Mouse (Mus musculus): ENCODE data around the gene Cox19. TPM values are rescaled to one million over a fixed set of nuclear protein-coding genes. Genes with fewer than 3 reads are reported as not detected.
"Not testable (repeated sequence)": the region's sequence is repeated elsewhere in the genome, so short reads cannot be mapped to it uniquely, and the experiment has no call there.

The Cox19 gene
- polyA plus RNA-seq, 1 experiment from 2014 or later, result 108 TPM

DNA sequence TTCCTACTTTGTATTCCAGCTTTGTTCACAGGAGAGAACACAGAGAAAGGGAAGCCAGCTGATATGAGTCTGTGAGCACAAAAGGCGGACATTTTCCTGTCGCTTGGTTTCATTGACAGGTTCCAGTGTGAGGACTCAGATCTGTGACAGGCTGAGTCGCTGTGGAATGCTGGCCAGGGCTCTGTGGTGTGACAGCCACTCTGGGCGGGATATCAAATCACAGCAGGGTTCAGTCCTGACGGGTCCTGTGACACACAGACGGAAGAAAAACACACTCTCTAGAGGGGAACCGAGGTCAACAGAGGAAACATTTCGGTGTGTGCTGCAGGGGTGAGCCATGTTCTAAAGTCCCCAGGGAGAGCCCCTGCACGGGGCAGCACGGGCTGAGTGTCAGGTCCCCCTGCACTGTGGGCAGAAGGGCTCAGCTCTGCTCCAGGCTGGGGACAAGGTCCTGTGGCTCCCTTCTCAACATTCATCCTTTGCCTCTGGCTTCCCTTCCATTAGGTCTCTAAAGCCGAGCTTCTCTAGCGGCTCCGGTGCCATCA is 13.3 kb downstream of the Cox19 start:
- peaks cover 6% of the 10 kb centered on the region; the same call in 1 of the 2 replicates for H3K4me1 ChIP-seq
- no peak overlapping the region for H3K9ac ChIP-seq
- H3K4me3 ChIP-seq, result no peak overlapping the region
- peaks cover 80% of the 10 kb centered on the region for H3K36me3 ChIP-seq
- H3K27ac ChIP-seq, result no peak overlapping the region
- no peaks in the 10 kb centered on the region for H3K27me3 ChIP-seq
- 75% methylated on average over 13 of the region's 13 CpGs for WGBS
- no peak overlapping the region for H3K4me2 ChIP-seq
- no peaks in the 10 kb centered on the region for H3K9me3 ChIP-seq
- no peak for ATAC-seq (ENCODE audit: insufficient number of reproducible peaks, insufficient read depth, low FRiP score, low TSS enrichment, low read depth)

DNA sequence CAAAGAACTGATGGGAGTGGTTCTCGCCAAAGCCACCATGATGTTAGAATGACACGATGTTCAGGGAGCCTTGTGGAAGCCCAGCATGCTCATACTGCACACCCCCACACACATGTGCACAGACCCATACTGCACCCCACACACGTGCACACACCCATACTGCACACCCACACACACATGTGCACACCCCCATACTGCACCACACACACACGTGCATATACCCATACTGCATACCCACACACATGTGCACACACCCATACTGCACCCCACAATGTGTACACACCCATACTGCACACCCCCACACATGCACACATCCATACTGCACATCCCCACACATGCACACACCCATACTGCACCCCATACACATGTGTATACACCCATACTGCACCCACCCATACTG is 15.6 kb downstream of the Cox19 start:
- no peaks in the 10 kb centered on the region for H3K27me3 ChIP-seq
- H3K9ac ChIP-seq, result no peak overlapping the region
- 0 out of 2 replicates have a peak, but pooled peaks cover 6% of the 10 kb centered on the region for H3K4me1 ChIP-seq
- H3K4me3 ChIP-seq, result no peak overlapping the region
- peaks cover 60% of the 10 kb centered on the region for H3K36me3 ChIP-seq
- 0 out of 2 replicates have a peak, but pooled peaks have one; percentile 26 for ATAC-seq (ENCODE audit: insufficient number of reproducible peaks, insufficient read depth, low FRiP score, low TSS enrichment, low read depth)
- no peak overlapping the region for H3K4me2 ChIP-seq
- WGBS, result 89% methylated on average over 4 of the region's 4 CpGs
- H3K9me3 ChIP-seq, result no peaks in the 10 kb centered on the region
- H3K27ac ChIP-seq, result no peak overlapping the region

DNA sequence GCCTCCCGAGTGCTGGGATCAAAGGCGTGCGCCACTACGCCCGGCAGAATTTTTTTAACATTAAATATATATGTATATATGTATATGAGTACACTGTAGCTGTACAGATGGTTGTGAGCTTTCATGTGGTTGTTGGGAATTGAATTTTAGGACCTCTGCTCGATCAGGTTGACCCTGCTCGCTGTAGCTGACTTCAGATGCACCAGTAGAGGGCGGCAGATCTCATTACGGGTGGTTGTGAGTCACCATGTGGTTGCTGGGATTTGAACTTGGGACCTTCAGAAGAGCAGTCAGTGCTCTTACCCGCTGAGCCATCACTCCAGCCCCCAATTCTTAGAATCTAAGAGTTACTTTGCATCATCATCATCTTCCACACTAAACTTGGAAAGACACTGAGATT is 16.8 kb downstream of the Cox19 start:
- H3K4me1 ChIP-seq; H3K9ac ChIP-seq; H3K27ac ChIP-seq; ATAC-seq (ENCODE audit: insufficient number of reproducible peaks, insufficient read depth, low FRiP score, low TSS enrichment, low read depth); H3K27me3 ChIP-seq; H3K4me3 ChIP-seq; H3K9me3 ChIP-seq; H3K4me2 ChIP-seq: not testable (repeated sequence)
- 85% methylated on average over 10 of the region's 10 CpGs for WGBS
- peaks cover 47% of the 10 kb centered on the region for H3K36me3 ChIP-seq

DNA sequence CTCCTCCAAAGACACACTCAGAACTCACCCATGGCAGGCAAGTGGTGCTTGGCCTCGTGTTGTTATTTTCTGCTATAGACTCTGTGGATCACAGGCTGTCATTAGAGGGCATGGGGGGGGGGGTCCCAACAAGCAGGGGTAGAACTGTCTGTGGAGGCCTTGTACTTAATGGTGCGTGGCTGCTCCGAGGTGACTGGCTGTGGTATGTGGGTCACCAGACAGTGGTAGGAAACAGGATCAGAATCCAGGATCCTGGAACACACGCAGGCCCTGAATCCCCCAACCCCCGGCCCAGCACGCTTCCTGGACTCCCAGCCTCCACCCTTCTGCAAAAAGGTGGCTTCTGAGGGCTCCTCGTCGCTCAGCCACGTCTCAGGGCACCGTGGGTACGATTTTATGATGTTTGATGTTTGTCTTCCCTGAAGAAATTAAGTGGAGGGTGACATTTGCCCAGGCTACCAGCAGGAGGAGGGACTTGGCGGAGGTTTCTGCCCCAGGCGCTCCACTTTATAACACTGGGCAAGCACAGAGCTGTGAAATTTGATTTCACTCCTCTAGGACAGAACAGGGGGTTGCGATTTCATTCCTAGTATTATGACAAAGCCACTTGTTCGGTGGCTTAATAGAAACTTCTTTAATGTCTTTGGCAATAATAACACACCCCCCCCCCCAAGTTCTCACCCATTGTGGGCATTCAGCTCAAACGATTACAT is 17.8 kb downstream of the Cox19 start:
- ATAC-seq (ENCODE audit: insufficient number of reproducible peaks, insufficient read depth, low FRiP score, low TSS enrichment, low read depth), result no peak
- 0 out of 2 replicates have a peak, but pooled peaks cover 6% of the 10 kb centered on the region for H3K4me1 ChIP-seq
- H3K4me3 ChIP-seq, result no peak overlapping the region
- no peak overlapping the region for H3K9ac ChIP-seq
- H3K36me3 ChIP-seq, result peaks cover 38% of the 10 kb centered on the region
- peak overlapping the region; percentile 1; the same call in 1 of the 2 replicates for H3K27ac ChIP-seq
- H3K9me3 ChIP-seq, result no peaks in the 10 kb centered on the region
- no peaks in the 10 kb centered on the region for H3K27me3 ChIP-seq
- H3K4me2 ChIP-seq, result no peak overlapping the region
- 70% methylated on average over 16 of the region's 16 CpGs for WGBS

DNA sequence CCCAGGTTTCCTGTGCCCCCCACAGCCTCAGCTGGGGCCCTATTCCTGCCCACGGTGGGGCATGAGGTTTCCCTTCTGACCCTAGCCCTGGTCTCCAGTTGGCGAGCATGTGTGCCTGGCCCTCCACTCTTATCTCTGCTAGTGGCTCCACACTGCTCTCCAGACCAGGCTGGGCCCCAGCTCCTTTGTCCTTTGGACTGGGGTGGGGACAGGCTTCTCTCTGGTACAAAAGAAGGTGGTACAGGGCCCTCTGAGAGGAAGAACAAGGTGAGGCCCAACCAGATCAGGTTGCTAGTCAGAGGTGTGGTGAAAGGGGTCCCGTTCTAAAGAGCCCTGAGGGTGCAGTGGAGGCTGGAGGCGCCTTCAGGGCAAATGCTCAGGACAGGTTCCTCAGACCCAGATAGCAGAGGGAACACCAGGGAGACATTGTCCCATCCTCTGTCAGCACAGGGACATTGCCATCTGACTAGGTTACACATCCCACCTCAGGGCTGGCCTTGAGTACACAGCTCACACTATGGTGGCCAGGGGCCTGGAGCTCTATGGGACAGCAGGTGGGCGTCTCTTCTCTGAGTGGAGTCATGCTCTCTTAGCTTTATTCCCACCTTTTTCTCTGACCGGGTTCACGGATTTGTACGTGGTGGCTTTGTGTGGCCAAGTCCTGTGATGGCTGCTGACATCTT is 18.5 kb downstream of the Cox19 start:
- Histone ChIP-seq H3K9me3 (no peaks in the 10 kb centered on the region), H3K4me3 (no peak overlapping the region), H3K36me3 (peaks cover 31% of the 10 kb centered on the region), H3K27me3 (no peaks in the 10 kb centered on the region), H3K9ac (no peak overlapping the region), H3K4me2 (no peak overlapping the region), H3K4me1 (0 out of 2 replicates have a peak, but pooled peaks cover 6% of the 10 kb centered on the region), H3K27ac (0 out of 2 replicates have a peak overlapping the region, but pooled peaks have one; percentile 1)
- 82% methylated on average over 8 of the region's 8 CpGs for whole genome bisulfite sequencing
- ATAC-seq (ENCODE audit: insufficient number of reproducible peaks, insufficient read depth, low FRiP score, low TSS enrichment, low read depth), result no peak

DNA sequence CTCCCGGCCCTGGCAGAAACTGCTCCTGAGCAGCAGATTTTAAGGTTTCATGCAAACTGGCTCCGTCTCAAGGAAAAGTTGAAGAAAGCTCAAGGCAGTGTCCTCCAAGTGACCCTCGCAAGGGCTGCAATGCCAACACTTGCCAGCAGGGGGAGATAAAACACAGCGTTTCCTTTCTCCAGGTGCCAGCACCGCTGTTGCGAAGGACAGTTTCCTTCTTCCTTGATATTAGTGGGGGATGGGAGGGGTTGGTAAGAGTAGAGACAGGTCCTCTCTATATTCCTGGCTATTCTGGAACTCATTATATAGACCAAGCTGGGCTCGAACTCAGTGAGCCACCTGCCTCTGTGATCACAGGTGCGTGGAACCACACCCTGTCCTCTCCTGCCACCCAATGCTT is 19.5 kb downstream of the Cox19 start:
- Histone ChIP-seq H3K4me2 (no peak overlapping the region), H3K27me3 (peaks cover 6% of the 10 kb centered on the region), H3K9ac (no peak overlapping the region), H3K36me3 (peaks cover 21% of the 10 kb centered on the region), H3K27ac (no peak overlapping the region), H3K4me1 (0 out of 2 replicates have a peak, but pooled peaks cover 6% of the 10 kb centered on the region), H3K9me3 (no peaks in the 10 kb centered on the region), H3K4me3 (no peak overlapping the region)
- WGBS, result 19% methylated on average over 8 of the region's 8 CpGs
- no peak for ATAC-seq (ENCODE audit: insufficient number of reproducible peaks, insufficient read depth, low FRiP score, low TSS enrichment, low read depth)

DNA sequence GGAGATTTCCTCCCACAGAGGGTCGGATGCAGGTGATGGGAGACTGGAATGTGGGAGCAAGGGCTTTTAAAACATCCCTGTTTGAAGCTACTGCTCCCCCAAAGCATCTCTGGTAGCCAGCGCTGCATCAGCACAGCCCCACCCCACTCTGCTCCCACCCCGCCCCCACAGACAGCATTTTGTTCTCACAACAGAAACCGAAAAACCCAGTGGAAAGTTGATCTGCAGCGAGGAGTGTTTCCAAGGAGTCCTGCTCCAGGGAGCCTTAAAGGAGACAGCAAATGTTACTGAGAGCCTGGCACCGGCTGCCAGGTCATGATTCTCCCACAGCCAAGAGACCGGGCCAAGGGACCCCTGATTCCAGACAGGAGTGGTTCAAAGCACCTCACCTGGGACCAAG is 20.5 kb downstream of the Cox19 start:
- ATAC-seq (ENCODE audit: insufficient number of reproducible peaks, insufficient read depth, low FRiP score, low TSS enrichment, low read depth), result no peak
- Histone ChIP-seq H3K9me3 (no peaks in the 10 kb centered on the region), H3K27ac (no peak overlapping the region), H3K4me2 (no peak overlapping the region), H3K27me3 (peaks cover 16% of the 10 kb centered on the region), H3K4me3 (no peak overlapping the region), H3K36me3 (peaks cover 11% of the 10 kb centered on the region), H3K9ac (no peak overlapping the region), H3K4me1 (0 out of 2 replicates have a peak, but pooled peaks cover 6% of the 10 kb centered on the region)
- 58% methylated on average over 7 of the region's 7 CpGs for WGBS

DNA sequence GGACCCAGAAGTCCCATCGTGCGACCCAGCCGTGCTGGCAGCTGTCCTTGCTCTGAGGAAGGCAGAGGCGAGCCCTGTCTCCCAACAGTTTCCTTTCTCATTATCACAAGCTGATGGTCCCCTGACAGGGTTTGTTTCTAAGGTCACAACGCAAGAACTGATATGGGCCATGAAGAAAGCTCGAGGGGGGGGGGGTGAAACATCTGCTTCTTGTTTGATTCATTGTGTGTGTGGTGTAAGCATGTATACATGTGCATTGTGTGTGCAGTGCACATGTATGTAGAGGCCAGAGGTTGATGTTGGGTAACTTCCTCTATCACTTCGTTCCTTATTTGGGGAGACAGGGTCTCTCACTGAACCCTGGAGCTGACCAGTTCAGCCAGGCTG is 23.6 kb downstream of the Cox19 start:
- H3K27ac ChIP-seq, result no peak overlapping the region
- no peak overlapping the region for H3K4me2 ChIP-seq
- no peaks in the 10 kb centered on the region for H3K36me3 ChIP-seq
- H3K4me3 ChIP-seq, result no peak overlapping the region
- WGBS, result 69% methylated on average over 7 of the region's 7 CpGs
- peaks cover 47% of the 10 kb centered on the region for H3K27me3 ChIP-seq
- H3K4me1 ChIP-seq, result peaks cover 10% of the 10 kb centered on the region; the same call in 1 of the 2 replicates
- no peak overlapping the region for H3K9ac ChIP-seq
- ATAC-seq (ENCODE audit: insufficient number of reproducible peaks, insufficient read depth, low FRiP score, low TSS enrichment, low read depth), result no peak
- H3K9me3 ChIP-seq, result no peaks in the 10 kb centered on the region

DNA sequence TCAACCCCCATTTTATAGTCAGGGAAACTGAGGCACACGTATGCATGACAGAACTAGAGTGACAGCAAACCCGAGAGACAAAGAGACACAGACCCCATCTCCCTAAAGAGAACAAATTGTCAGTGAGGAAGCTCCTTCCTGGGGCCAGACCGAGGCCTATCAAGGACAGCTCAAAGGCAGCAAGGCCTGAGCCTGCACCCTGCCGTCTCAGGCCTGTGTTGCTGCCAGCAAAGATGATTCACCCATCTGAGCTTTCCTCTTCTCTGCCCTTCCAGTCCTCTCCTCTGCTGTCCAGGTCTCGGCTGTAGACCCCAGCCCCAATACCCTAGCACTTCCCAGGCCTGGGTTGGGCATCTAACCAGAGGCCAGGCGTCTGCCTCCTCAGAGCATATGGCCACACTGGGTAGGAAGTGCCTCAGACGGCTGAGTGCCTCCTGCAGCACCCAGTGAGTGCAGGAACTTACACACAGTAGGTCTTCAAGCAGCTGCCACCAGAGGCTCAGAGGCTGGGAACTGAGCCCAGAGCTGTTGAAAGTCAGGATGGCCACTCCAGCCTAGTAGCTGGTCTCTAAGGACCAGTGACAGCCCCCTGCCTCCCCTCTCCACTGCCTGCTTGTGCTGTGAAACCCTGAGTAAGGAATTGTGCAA is 24.1 kb downstream of the Cox19 start:
- ATAC-seq (ENCODE audit: insufficient number of reproducible peaks, insufficient read depth, low FRiP score, low TSS enrichment, low read depth), result no peak
- Histone ChIP-seq H3K9me3 (no peaks in the 10 kb centered on the region), H3K27ac (no peak overlapping the region), H3K4me1 (peaks cover 10% of the 10 kb centered on the region; the same call in 1 of the 2 replicates), H3K36me3 (no peaks in the 10 kb centered on the region), H3K9ac (0 out of 2 replicates have a peak overlapping the region, but pooled peaks have one; percentile 21), H3K27me3 (peaks cover 52% of the 10 kb centered on the region), H3K4me3 (no peak overlapping the region), H3K4me2 (no peak overlapping the region)
- 70% methylated on average over 7 of the region's 7 CpGs for WGBS

DNA sequence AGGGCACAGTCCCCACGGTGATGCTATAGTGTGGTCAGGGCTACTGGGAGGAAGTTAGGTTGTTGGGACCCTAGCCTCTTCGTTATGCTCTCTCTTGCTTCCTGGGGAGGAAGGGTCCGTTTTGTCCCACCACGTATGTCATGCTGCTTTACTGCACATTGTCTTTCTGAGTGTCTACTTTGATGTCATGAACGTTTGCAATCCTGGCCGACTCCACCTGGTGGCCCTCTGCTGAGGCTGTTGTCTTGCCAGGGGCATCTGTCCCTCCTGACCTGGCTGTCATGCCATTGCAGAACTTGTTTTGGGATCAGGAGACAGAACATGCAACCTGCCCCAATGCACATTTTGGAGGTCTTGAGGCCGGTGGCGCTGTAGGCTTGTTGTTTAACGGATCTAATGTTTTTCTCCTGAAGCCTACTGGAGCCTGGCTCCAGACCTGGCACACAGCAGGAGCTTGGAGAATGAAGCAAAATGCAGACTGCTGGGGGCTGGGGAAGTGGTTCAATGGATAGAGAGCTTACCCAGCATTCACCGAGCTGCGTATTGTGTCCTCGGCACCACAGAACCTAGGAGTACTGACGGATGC is 25.0 kb downstream of the Cox19 start:
- Histone ChIP-seq H3K27ac (no peak overlapping the region), H3K36me3 (no peaks in the 10 kb centered on the region), H3K9ac (no peak overlapping the region), H3K4me3 (no peak overlapping the region), H3K4me1 (peaks cover 10% of the 10 kb centered on the region; the same call in 1 of the 2 replicates), H3K9me3 (no peaks in the 10 kb centered on the region), H3K27me3 (peaks cover 52% of the 10 kb centered on the region), H3K4me2 (no peak overlapping the region)
- no peak for ATAC-seq (ENCODE audit: insufficient number of reproducible peaks, insufficient read depth, low FRiP score, low TSS enrichment, low read depth)
- 68% methylated on average over 13 of the region's 13 CpGs for WGBS

DNA sequence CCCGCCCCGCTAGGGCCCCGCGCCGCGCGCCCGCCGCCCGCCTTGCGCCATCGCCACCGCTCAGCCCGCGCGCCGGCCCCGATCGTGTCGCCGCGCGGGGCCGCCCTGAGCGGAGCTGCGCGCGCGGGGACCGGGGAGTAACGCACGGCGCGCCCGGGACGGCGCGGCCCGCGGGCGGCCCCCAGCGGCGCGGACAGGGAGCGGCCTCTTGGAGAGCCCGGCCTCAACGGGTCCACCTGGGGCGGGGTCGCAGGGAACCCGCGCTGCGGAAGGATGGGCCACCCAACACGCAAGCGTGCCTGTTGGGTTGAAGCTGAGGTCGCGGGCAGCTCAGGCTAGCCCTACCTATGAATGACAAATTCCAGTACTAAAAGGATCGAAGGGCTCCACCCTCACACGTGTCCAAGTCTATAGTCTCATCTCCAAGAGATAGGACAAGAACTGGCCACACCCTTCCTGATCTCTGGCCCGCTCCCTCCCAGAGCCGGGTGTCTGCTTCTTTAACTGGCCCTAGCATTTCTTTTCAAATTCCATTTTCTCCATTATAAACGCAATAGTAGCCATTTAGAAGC is 25.7 kb downstream of the Cox19 start, which contains the start of gene Adap1:
Adap1 (minus strand) TSS at position 228 of the 572 bp plus-strand sequence.
- no peak; the same call in 1 of the 2 replicates for ATAC-seq (ENCODE audit: insufficient number of reproducible peaks, insufficient read depth, low FRiP score, low TSS enrichment, low read depth)
- WGBS, result 2% methylated on average over 59 of the region's 61 CpGs
- peaks cover 52% of the 10 kb centered on the region for H3K27me3 ChIP-seq

More for the DNA sequence above, 25.7 kb downstream of the Cox19 start, which contains the start of gene Adap1:
- Histone ChIP-seq H3K9me3 (no peaks in the 10 kb centered on the region), H3K36me3 (no peaks in the 10 kb centered on the region), H3K4me3 (peak within 1 kb of the TSS; percentile 67), H3K4me2 (peak within 1 kb of the TSS; percentile 99), H3K27ac (no peak within 1 kb of the TSS), H3K4me1 (peaks cover 7% of the 10 kb centered on the region; the same call in 1 of the 2 replicates), H3K9ac (peak within 1 kb of the TSS; percentile 71)
